Mouse (Mus musculus) sigmoid colon, adult 10 weeks (tissue): ENCODE data around the gene Rhno1. TPM values are rescaled to one million over a fixed set of nuclear protein-coding genes. Genes with fewer than 3 reads are reported as not detected.

ENCODE experiments used
- polyA plus RNA-seq: library from polyadenylated mRNA; stranded (reverse); fragments of 350-450 nt; fragmentation: Illumina TruSeq; extraction: RNeasy Lipid Tissue Mini Kit (QIAGEN cat#74804); gene quantifications from one replicate; pipeline ENCODE4 v1.2.3, GENCODE M21; 2014; ENCODE audit warnings: low read depth, low replicate concordance

The Rhno1 gene
- 9.6 TPM for polyA plus RNA-seq

DNA sequence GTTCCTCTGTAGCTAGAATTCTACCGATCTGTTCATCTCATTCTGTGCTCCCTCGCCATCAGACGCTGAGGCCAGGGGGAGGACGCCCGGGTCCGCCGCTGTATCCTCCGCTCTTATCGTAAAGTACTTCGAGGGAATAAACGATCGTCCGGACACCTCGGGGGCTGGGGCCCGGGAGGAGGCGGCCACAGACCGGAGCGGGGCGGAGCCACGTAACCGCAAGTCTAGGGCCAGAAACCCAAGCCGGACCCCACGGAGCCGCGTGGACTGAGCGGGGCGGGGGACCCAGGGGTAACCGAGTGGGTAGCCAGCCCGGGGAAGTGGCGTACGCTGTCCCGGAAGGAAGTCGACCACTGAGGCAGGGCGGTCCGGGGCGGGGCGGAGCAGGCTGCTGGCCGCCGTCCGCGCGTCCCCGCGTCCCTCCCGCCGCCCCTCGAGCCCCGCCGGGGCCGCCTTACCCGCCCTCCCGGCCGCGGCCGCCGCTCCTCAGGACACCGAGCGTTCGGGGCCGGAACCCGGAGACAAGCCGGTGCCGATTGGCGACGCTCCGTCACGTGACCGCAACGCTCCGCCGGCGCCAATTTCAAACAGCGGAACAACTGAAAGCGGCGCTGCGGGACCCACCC lies at the start of gene Rhno1, which contains the start of gene Foxm1:
Rhno1 (minus strand) TSS at position 531 of the 626 bp plus-strand sequence.
Foxm1 (plus strand) TSS at position 587 of the 626 bp plus-strand sequence.

DNA sequence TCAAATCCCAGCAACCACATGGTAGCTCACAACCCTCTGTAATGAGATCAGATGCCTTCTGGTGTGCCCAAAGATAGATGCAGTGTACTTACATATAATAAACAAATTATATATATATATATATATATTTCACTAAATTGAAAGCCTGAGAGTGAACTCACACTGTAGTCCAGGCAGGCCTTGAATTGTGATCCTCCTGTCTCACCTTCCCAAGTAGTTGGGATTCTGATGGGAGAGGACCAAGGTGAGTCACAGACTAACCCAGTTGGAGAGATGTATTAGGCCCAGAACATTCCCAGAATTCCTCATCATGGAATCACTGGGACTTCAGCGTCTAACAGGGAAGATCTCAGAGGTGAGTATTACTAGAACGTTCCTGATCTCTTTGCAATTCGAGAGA lies 36.3 kb upstream of the Rhno1 start, which contains the start of gene Nrip2:
Nrip2 (plus strand) TSS at position 301 of the 400 bp plus-strand sequence.

DNA sequence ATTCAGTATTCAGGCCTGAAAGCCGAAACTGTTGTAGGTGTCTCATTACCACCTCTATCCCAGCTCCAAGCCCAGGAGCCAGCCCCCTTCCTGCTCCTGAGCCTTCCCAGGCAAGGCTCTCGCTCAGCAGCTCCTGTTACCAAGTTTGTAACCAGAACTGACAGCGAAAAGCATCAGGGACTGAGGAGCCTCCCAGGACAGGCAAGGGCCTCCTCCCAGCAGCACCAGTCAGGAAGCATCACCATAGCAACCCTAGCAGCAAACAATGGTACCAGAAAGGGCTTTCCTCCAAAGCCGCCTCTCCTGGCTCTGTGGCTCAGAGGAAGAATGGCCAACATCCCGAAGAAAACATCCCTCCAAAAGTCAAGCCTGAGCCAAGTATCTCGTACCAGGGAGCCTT lies 12.5 kb upstream of the Rhno1 start, which contains the start of the genes Tex52 and Gm44596:
Tex52 (plus strand) TSS at position 265 of the 400 bp plus-strand sequence.
Gm44596 (plus strand) TSS at position 312 of the 400 bp plus-strand sequence.

DNA sequence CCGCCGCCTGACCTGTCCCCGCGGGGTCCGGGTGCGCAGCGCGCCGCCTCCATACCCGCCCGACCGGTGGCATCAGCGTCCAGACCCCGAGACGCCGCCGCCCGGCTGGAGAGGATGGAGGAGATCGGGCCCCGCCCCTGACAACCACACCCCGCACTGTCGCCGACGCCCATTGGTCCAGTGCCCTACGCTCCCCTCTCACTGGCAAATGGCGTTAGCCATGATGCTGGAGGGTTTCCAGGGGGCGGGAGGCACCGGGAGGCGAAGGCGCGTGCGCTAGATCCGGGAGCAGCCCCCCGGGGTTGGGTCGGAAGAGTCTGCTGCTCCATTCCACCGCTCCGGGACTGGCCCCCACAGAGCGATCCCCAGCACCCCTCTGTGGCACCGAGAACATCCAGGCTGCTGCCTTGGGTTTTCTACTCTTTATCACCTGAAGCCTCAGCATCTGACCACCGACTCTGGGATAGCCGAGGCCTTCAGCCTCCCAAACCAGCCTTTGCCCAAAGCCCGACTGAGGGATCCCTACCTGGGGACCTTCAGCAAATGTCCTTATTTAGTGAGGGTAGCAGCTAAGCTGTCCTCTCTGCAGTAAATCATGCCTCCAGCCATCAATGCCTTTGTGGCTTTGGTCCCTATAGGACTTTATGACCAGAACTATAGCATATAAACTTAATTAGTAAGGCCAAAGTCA lies 6.8 kb downstream of the Rhno1 start, which contains the start of gene Tulp3:
Tulp3 (minus strand) TSS at position 126 of the 691 bp plus-strand sequence.

Other genes with a start within 250 kb of the Rhno1 start
- gene Tspan9, start 219.3 kb downstream of the Rhno1 start, polyA plus RNA-seq = 2.6 TPM
- 1.4 TPM for gene Tead4, start 62.1 kb downstream of the Rhno1 start, polyA plus RNA-seq
- gene Tulp3, start 7.1 kb downstream of the Rhno1 start, polyA plus RNA-seq = 0.95 TPM
- 3.5 TPM for gene Foxm1, start 56 bp upstream of the Rhno1 start, polyA plus RNA-seq
- gene Tex52, start 12.5 kb upstream of the Rhno1 start, polyA plus RNA-seq = not detected
- not detected for gene Gm44596, start 12.6 kb upstream of the Rhno1 start, polyA plus RNA-seq
- 0.69 TPM for gene Nrip2, start 36.4 kb upstream of the Rhno1 start, polyA plus RNA-seq
- 4.5 TPM for gene Itfg2, start 62.0 kb upstream of the Rhno1 start, polyA plus RNA-seq
- 35.1 TPM for gene Fkbp4, start 75.8 kb upstream of the Rhno1 start, polyA plus RNA-seq
- not detected for gene Pzp, start 163.8 kb upstream of the Rhno1 start, polyA plus RNA-seq
- 3.2 TPM for gene A2ml1, start 218.7 kb upstream of the Rhno1 start, polyA plus RNA-seq